Mouse (Mus musculus): ENCODE measurements around the gene Prg3.

DNA sequence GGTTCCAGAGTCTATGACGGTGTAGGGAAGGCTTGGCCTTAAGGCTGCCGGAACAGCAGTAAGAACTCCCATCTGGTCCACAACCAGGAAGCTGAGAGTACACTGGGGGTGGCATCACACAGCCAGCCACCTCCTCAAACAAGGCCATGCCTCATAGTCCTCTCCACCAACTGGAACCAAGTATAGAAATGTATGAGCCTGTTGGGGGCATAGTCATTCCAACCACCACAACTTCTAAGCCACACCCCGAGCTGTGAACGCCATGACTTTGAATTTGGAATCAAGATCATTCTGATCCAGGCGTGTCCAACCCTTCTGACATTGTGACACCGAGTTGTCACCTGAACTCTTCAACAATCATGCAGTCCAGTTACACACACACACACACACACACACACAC, 48.3 kb upstream of the Prg3 start:
- no peak for TF ChIP-seq CTCF (IDR thresholded peaks at IDR 0.05; ENCODE audit: insufficient read depth, low read length)
- no peak for TF ChIP-seq POLR2A (IDR thresholded peaks at IDR 0.05; ENCODE audit: borderline replicate concordance, extremely low read depth, low read depth, low read length)
